Mouse (Mus musculus) G1E (cell line): ENCODE measurements at regions not wholly inside any gene's neighbourhood (a gene's known extent, or its start where the extent isn't known, plus 50 kb on each side); places are given as distances from the start of the nearest gene placed in this dataset.

Source experiments
- CTCF ChIP-seq: IDR thresholded peaks from 2 replicates; pipeline ENCODE4 v1.5.1; 2012; ENCODE audit warnings: low read depth, low read length, inconsistent platforms, mixed read lengths
- GATA1 ChIP-seq: IDR thresholded peaks from 2 replicates; pipeline ENCODE4 v1.6.1; 2012; ENCODE audit warnings: borderline replicate concordance, low read length, inconsistent platforms, mixed read lengths
- POLR2AphosphoS5 ChIP-seq: IDR thresholded peaks from 2 replicates; pipeline ENCODE4 v1.6.1; 2012; ENCODE audit warnings: low read depth, low read length, inconsistent platforms; ENCODE audit not compliant: insufficient replicate concordance
- TAL1 ChIP-seq: conservative IDR thresholded peaks from 2 replicates; pipeline ENCODE4 v1.6.1; 2012; ENCODE audit warnings: low read depth, low read length, inconsistent platforms, mixed read lengths

DNA sequence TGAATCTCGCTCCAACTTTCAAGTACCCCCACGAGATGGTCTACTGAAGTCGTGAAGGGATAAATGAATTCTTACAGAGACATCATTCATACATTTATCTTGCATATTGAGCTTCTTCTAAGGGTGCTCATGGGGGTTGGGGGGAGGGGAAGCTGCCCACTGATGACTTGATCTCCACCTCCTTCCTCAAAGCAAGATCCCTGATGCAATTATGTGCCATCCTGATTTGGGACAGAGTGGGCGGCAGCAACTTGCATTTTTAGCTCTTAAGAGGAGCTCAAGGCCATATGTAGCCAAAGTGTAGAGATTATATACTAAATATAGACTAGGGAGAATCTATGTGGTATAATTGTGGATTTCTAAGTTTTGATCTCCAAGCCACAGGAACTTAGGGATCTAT lies 236.1 kb downstream of the Sox4 start:
- no peak for TF ChIP-seq CTCF
- TF ChIP-seq POLR2AphosphoS5: no peak
- no peak for TF ChIP-seq TAL1
- no peak for TF ChIP-seq GATA1
